Mouse (Mus musculus) brown adipose tissue, adult 24 weeks (tissue): ENCODE measurements around the gene Plcb1. TPM values are rescaled to one million over a fixed set of nuclear protein-coding genes. Genes with fewer than 3 reads are reported as not detected.
"Not testable (repeated sequence)": the region's sequence is repeated elsewhere in the genome, so short reads cannot be mapped to it uniquely, and the experiment has no call there.

Source experiments
- H3K27ac ChIP-seq: fragments of 200-500 bp; replicated peaks from 2 replicates; pipeline ENCODE4 v1.5.1; 2012; ENCODE audit warnings: low read depth, mild to moderate bottlenecking, low read length
- H3K4me1 ChIP-seq: fragments of 200-500 bp; 2 replicates; pipeline ENCODE4 v1.6.1; 2012; ENCODE audit warnings: low read length, mixed read lengths; ENCODE audit not compliant: control insufficient read depth, insufficient read depth, insufficient read length
- H3K4me3 ChIP-seq: fragments of 200-500 bp; 2 replicates; pipeline ENCODE4 v1.5.1; 2012; ENCODE audit warnings: low read depth, mild to moderate bottlenecking, low read length, moderate library complexity; ENCODE audit not compliant: insufficient read depth
- polyA plus RNA-seq: library from polyadenylated mRNA; stranded (reverse); fragments of >200 nt; gene quantifications from 2 replicates; pipeline ENCODE4 v1.2.4, GENCODE M21; 2012; ENCODE audit not compliant: missing spikeins, insufficient read depth, insufficient read length

The Plcb1 gene
- polyA plus RNA-seq, 1 experiment, result 8.9 TPM

DNA sequence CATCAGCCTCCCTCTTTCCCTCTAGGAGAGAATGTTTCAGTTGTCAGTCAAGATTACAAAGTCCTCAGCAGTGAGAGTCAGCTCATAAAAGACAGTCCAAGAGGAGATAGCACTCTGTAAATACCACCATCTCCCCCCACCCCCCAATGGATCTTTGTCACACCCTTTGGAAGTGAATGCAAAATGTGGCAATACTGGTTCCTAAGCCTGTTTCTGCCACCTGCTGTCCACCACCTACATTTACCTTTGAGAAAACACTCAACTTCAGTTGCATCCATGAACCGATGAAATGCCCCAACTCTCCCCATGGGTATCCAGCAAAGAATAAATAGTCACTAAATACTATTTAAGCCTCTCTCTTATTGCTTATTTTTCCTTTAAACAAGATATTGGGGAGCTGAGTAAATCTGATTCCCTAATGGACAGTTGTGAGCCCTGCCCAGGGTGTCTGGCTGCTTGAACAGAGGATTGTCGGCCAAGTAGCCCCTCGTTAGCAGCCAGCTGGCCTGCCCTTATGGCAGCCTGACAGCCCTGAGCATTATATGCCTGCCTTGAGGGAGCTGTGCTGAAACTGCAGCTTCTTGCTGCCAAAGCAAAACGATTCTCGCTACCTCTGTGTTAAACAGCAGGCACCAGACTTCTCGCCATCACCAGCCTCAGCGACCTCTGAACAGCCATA lies 537.5 kb downstream of the Plcb1 start:
- no peaks in the 10 kb centered on the region for H3K4me1 ChIP-seq
- H3K4me3 ChIP-seq, result peak overlapping the region; percentile 39; the same call in 1 of the 2 replicates
- no peak overlapping the region for H3K27ac ChIP-seq

DNA sequence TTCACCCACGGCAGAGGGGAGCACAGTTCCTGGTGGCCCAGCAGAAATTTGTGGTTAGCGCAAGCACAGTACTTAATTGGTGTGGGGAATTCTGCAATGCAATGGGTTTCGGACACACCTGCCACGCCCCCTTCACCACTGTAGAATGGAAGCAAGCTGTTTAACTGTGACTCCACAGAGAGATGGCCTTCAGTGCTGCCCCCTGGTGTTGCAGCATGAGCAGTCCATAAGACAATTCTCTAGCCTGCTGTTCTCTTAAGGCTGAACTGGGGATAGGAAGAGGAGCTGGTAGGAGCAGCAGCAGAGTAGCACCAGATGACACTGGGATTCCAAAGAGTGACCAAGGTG lies 538.1 kb downstream of the Plcb1 start:
- Histone ChIP-seq H3K4me3 (peak overlapping the region; percentile 39; the same call in 1 of the 2 replicates), H3K4me1 (no peaks in the 10 kb centered on the region), H3K27ac (no peak overlapping the region)

- no peak overlapping the region for H3K4me3 ChIP-seq
- H3K27ac ChIP-seq, result no peak overlapping the region
- H3K4me1 ChIP-seq, result no peaks in the 10 kb centered on the region
Measured at GRCm38 (mm10) chr2:135328756-135329155, 542.9 kb downstream of the Plcb1 start.

DNA sequence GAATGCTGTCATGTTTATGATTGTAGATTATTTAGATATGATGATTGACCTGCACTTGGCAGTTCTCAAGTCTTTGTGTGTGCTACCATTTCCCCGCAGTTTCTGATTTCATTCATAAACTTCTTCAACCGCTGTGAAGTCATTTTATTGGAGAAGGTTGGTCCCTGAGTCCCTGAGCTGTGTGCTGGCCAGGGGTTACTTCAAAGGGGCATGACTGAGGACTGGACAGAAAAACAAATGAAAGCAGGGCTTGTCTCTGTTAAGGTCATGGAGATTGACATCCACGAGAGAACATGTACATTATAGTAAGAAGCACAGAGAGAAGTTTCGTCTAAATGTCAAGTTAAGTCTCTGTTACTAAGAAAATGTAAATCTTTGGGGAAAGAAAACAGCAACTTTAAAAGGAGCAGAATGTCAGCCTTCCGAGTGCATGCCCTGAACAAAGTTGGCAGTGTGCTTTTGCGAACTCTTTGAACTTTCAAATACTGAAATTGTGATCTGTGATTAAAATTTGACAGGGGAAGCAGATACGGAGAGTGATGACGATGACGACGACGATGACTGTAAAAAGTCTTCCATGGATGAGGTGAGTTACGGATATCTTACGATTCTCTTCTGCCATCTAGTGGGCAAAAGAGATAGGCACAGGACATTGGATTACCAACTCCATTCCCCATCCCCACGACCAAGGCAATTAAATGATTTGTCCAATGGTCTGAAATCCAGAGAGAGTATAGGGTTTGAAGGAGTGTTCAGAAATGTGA lies 544.1 kb downstream of the Plcb1 start:
- Histone ChIP-seq H3K27ac (no peak overlapping the region), H3K4me1 (no peaks in the 10 kb centered on the region), H3K4me3 (no peak overlapping the region; the same call in 1 of the 2 replicates)

DNA sequence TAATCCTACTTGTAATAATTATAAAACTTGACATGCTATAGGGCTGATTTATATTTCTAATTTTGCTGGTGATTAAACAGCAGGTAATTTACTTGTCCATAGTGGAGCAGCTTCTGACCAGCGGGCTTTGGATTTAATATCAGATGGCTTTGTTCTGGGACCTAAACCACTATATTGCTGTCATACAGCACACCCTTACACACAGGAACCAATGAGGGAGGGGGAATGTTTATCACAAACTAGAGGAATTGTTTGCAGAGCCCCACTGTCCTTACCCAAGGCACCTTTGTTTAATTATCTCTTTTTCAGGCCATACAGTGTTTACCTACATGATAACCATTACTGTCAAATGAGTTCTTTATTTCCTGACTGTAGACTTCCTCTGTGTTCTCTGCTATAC lies 546.0 kb downstream of the Plcb1 start:
- no peak overlapping the region for H3K4me3 ChIP-seq
- H3K4me1 ChIP-seq, result no peaks in the 10 kb centered on the region
- no peak overlapping the region for H3K27ac ChIP-seq

DNA sequence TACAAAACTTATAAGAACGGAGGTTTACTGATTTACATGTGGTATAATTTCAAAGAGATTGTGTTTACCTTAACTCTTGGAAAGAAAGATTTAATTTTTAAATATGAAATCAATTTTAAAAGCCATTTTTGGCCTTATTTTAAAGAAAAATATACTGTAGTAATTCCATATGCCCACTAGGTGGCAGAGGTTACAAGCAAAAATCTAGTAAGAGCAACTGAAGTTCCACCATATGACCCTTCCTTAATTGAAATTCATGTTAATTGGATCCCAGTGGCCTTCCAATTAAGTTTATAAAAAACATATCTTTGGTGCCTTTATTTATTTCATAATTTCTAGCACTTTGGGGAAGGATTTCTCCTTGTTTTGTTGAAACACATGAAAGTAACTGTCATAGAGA lies 570.4 kb downstream of the Plcb1 start:
- no peak overlapping the region for H3K4me3 ChIP-seq
- no peaks in the 10 kb centered on the region for H3K4me1 ChIP-seq
- no peak overlapping the region for H3K27ac ChIP-seq

- H3K4me3 ChIP-seq, result no peak overlapping the region
- no peaks in the 10 kb centered on the region for H3K4me1 ChIP-seq
- H3K27ac ChIP-seq, result no peak overlapping the region
Measured at GRCm38 (mm10) chr2:135361798-135362197, 575.9 kb downstream of the Plcb1 start.

DNA sequence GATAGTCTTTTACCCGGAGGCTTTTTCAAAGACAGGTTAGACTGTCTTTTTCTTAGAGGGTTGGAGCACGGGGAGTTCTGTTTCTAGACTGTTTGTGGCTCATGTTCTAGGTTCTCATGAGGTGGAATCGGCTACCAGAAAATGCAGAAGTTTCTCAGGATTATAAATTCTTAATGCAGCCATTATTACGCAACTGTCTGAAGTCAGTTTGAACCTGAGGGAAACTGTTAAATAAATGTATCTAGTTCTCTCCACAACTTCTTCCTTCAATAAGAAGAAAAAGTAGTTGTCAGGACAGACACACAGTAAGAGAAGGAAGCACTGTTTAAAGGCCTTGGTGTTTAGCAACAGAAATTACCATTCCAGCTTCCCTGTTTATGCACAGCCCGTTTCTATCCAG lies 577.1 kb downstream of the Plcb1 start:
- no peaks in the 10 kb centered on the region for H3K4me1 ChIP-seq
- H3K4me3 ChIP-seq, result no peak overlapping the region
- H3K27ac ChIP-seq, result no peak overlapping the region

DNA sequence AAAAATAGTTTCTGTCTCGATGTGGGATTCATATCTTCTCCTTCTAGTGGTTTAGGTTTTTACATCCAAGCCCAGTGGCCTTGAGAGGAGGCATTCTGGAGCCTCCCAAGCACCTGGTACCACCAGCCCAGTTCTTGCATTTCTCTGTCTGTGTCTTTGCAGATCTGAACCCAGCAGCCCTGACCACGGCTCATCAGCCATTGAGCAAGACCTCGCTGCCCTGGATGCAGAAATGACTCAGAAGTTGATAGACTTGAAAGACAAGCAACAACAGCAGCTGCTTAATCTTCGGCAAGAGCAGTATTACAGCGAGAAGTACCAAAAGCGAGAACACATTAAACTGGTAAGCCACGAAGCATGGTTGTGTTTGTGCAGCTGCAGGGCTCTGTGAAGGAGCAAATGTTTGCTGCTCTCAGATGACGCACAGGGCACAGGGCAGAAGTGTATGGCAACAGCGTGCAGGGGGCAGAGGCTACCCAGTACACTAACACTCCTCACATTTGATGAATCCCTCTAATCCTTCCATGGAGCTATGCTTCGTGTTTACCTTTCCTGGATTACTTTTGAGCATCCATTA lies 584.5 kb downstream of the Plcb1 start:
- no peaks in the 10 kb centered on the region for H3K4me1 ChIP-seq
- no peak overlapping the region for H3K27ac ChIP-seq
- H3K4me3 ChIP-seq, result no peak overlapping the region

GRCm38 (mm10) chr2:135380796-135381195 lies 594.9 kb downstream of the Plcb1 start:
- not testable (repeated sequence) for H3K27ac ChIP-seq, H3K4me3 ChIP-seq, H3K4me1 ChIP-seq

DNA sequence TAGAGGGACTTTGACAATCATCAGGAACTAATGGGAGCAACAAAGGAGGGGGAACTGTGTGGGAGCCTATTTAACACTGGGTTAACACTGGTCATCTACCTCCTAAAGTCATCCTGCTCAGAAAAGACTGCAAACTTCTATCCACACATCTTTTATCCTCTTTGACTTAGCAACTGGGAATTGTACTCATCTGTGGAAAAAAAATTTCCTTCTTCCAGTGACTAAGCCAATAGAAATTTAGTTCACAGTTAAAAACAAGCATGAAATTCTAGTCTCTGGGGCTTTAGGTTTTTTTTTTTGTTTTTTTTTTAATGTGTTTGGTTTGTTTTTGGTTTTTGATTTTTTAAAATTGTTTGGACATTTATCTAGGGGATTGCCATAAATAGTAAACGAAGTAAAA lies 595.5 kb downstream of the Plcb1 start:
- H3K27ac ChIP-seq, result no peak overlapping the region
- H3K4me3 ChIP-seq, result no peak overlapping the region
- no peaks in the 10 kb centered on the region for H3K4me1 ChIP-seq

DNA sequence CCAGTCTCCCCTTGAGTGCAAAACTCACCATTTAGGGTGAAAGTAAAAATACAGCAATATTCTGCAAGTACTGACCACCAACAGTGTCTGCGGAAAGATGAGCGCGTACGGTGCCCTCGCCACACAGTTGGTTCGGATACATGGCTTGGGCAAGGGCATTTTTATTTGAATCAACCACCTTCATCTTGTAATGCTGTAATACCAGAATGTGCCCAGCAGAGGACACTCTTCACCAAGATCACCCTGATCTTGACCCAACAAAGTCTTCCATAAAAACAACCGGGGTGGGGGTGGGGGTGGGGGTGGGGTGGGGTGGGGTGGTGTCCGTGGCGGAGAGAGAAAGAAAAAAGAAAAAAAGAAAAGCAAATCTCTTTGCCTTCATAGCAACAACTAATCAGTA lies 602.1 kb downstream of the Plcb1 start:
- Histone ChIP-seq H3K27ac (no peak overlapping the region), H3K4me1 (no peaks in the 10 kb centered on the region), H3K4me3 (no peak overlapping the region)

- Histone ChIP-seq H3K4me3 (no peak overlapping the region), H3K27ac (no peak overlapping the region), H3K4me1 (no peaks in the 10 kb centered on the region)
Measured at GRCm38 (mm10) chr2:135394698-135395097, 608.8 kb downstream of the Plcb1 start.

DNA sequence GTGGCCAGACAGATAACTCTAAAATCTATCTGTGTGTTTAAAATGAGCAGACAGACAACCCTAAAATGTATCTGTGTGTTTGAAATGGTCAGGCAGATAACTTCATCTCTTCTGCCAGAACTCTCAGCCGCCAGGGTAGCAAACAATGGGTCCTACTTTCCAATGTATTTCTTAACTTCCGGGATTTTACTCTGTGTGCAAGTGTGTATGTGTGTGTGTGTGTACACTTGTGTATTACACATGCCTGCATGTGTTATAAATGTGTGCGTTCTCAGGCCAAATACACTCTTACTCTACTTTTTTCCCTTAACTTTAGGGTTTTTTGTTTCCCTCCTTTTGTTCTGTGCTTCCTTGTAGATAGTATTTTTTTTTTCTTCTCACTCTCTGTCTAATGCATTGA lies 610.5 kb downstream of the Plcb1 start:
- Histone ChIP-seq H3K27ac (no peak overlapping the region), H3K4me1 (no peaks in the 10 kb centered on the region)

GRCm38 (mm10) chr2:135397970-135398369 lies 612.1 kb downstream of the Plcb1 start:
- Histone ChIP-seq H3K27ac (no peak overlapping the region), H3K4me3 (no peak overlapping the region), H3K4me1 (no peaks in the 10 kb centered on the region)

More for the DNA sequence above, 610.5 kb downstream of the Plcb1 start:
- no peak overlapping the region for H3K4me3 ChIP-seq

- Histone ChIP-seq H3K4me1 (no peaks in the 10 kb centered on the region), H3K4me3 (no peak overlapping the region), H3K27ac (no peak overlapping the region)
Measured at GRCm38 (mm10) chr2:135399760-135400159, 613.9 kb downstream of the Plcb1 start.
